ENCODE assay signal across 19 mouse cellular contexts in genomic region chr14:74735471-74735870, GRCm38 (mm10). TPM values are rescaled to one million over a fixed set of nuclear protein-coding genes. Genes with fewer than 3 reads are reported as not detected.
DNase-seq lines count a peak whose midpoint lies in the region; ATAC-seq and TF ChIP-seq lines count a peak whose summit lies in the region.
"Had no signal": no experiment of that assay in that cellular context is flagged by ENCODE, and none has a peak within 500 bp of the region (broad histone marks: within the 10 kb centered on the region; RNA-seq: fewer than 3 reads in every experiment).

No protein-coding gene starts in this region.

- H3K4me1 ChIP-seq in kidney, embryonic 14.5 days (ENCODE audit: control insufficient read depth, insufficient read depth, low read length): 0 out of 2 replicates have a peak, but pooled peaks cover 5% of the 10 kb centered on the region
- H3K4me1 ChIP-seq in kidney, adult 2 months (ENCODE audit: control insufficient read depth, insufficient read depth, low read length): peaks cover 3% of the 10 kb centered on the region; the same call in 1 of the 2 replicates
- H3K4me1 ChIP-seq in kidney, embryonic 16.5 days (ENCODE audit: insufficient read depth, low read length): peaks cover 24% of the 10 kb centered on the region
- peaks cover 12% of the 10 kb centered on the region for H3K4me1 ChIP-seq in forebrain, embryonic 13.5 days

- peaks cover 38% of the 10 kb centered on the region for H3K36me3 ChIP-seq in kidney, embryonic 14.5 days (ENCODE audit: control insufficient read depth, insufficient read depth, low read length)
- peaks cover 13% of the 10 kb centered on the region for H3K36me3 ChIP-seq in kidney, adult 2 months (ENCODE audit: control insufficient read depth, insufficient read depth, low read length)
- H3K36me3 ChIP-seq in kidney, embryonic 16.5 days (ENCODE audit: insufficient read depth, low read length): peaks cover 36% of the 10 kb centered on the region
- H3K36me3 ChIP-seq in forebrain, embryonic 13.5 days (ENCODE audit: poor library complexity, severe bottlenecking): peaks cover 44% of the 10 kb centered on the region

- DNase-seq in kidney, adult 11 months: peak; percentile 58
- DNase-seq in kidney, adult 2 months: peak; percentile 75
- peak; percentile 61 to 67 for DNase-seq in kidney, postnatal 25 days
- DNase-seq in left cerebral cortex, postnatal 10 days (ENCODE audit: extremely low spot score in 1 of 2, low spot score in 2 of 2): no peak
- no peak for DNase-seq in gastrocnemius, postnatal 36 days
- DNase-seq: adrenal gland, postnatal 10 days; cerebellum, adult 11-12 months; cerebellum, adult 9-10 months; cerebellum, postnatal 25 days; forebrain, postnatal 0 days; gastrocnemius, postnatal 14 days; heart, postnatal 4 days had no signal

- no peaks in the 10 kb centered on the region for H3K27me3 ChIP-seq in kidney, embryonic 14.5 days (ENCODE audit: control insufficient read depth, insufficient read depth, low read length)
- no peaks in the 10 kb centered on the region for H3K27me3 ChIP-seq in kidney, adult 2 months (replicated peaks; ENCODE audit: control insufficient read depth, insufficient read depth, low read length)
- H3K27me3 ChIP-seq in kidney, embryonic 16.5 days (ENCODE audit: insufficient read depth, low read length): no peaks in the 10 kb centered on the region
- H3K27me3 ChIP-seq in forebrain, embryonic 13.5 days: no peaks in the 10 kb centered on the region
- H3K27me3 ChIP-seq: embryonic facial prominence, embryonic 13.5 days; forebrain, embryonic 12.5 days; heart, embryonic 13.5 days; hindbrain, embryonic 12.5 days had no signal

- TF ChIP-seq CTCF in kidney, adult 2 months (conservative IDR thresholded peaks at IDR 0.05; ENCODE audit: insufficient read depth, insufficient read length, low read depth, low read length): no peak

- intact Hi-C loops in left cerebral cortex, postnatal 10 days (cut with DNase I): no loop called here
- intact Hi-C loops in gastrocnemius, postnatal 36 days (cut with DNase I): no loop called here

- no peak overlapping the region for H3K4me3 ChIP-seq in kidney, embryonic 14.5 days (ENCODE audit: low read length)
- H3K4me3 ChIP-seq in kidney, adult 2 months (ENCODE audit: insufficient read depth, low read depth, low read length): peak overlapping the region; percentile 43
- H3K4me3 ChIP-seq in kidney, embryonic 16.5 days (ENCODE audit: low read length): peak overlapping the region; percentile 10; the same call in 1 of the 2 replicates
- no peak overlapping the region for H3K4me3 ChIP-seq in forebrain, embryonic 13.5 days
- H3K4me3 ChIP-seq: embryonic facial prominence, embryonic 13.5 days; forebrain, embryonic 12.5 days; heart, embryonic 13.5 days; hindbrain, embryonic 12.5 days had no signal

- no peak for ATAC-seq in kidney, embryonic 14.5 days (ENCODE audit: low FRiP score, low TSS enrichment)
- ATAC-seq in kidney, embryonic 16.5 days (ENCODE audit: low FRiP score, low TSS enrichment): no peak
- ATAC-seq in forebrain, embryonic 13.5 days: no peak
- ATAC-seq: forebrain, postnatal 0 days had no signal

- H3K4me2 ChIP-seq in kidney, embryonic 14.5 days (replicated peaks; ENCODE audit: low read depth, low read length): no peak overlapping the region
- peak overlapping the region; percentile 18; the same call in 1 of the 2 replicates for H3K4me2 ChIP-seq in kidney, embryonic 16.5 days (replicated peaks; ENCODE audit: low read depth, low read length)
- no peak overlapping the region for H3K4me2 ChIP-seq in forebrain, embryonic 13.5 days
- H3K4me2 ChIP-seq: embryonic facial prominence, embryonic 13.5 days; forebrain, embryonic 12.5 days; hindbrain, embryonic 12.5 days had no signal

- H3K27ac ChIP-seq in kidney, embryonic 14.5 days (ENCODE audit: low read depth, low read length): no peak overlapping the region
- H3K27ac ChIP-seq in kidney, adult 2 months (ENCODE audit: insufficient read depth, low read depth, low read length): peak overlapping the region; percentile 97
- peak overlapping the region; percentile 20; the same call in 1 of the 2 replicates for H3K27ac ChIP-seq in kidney, embryonic 16.5 days (ENCODE audit: low read length)
- H3K27ac ChIP-seq in forebrain, embryonic 13.5 days: no peak overlapping the region
- H3K27ac ChIP-seq: embryonic facial prominence, embryonic 13.5 days; forebrain, embryonic 12.5 days; heart, embryonic 13.5 days; hindbrain, embryonic 12.5 days had no signal

- no peak overlapping the region for H3K9ac ChIP-seq in kidney, embryonic 14.5 days (ENCODE audit: low read depth, low read length)
- H3K9ac ChIP-seq in kidney, embryonic 16.5 days (replicated peaks; ENCODE audit: low read length): 0 out of 2 replicates have a peak overlapping the region, but pooled peaks have one; percentile 4
- no peak overlapping the region for H3K9ac ChIP-seq in forebrain, embryonic 13.5 days
- H3K9ac ChIP-seq: embryonic facial prominence, embryonic 13.5 days; forebrain, embryonic 12.5 days; forebrain, postnatal 0 days; heart, embryonic 13.5 days; hindbrain, embryonic 12.5 days had no signal

- WGBS in kidney, embryonic 14.5 days: 85% methylated on average over 6 of the region's 6 CpGs
- WGBS in kidney, adult 2 months: 31% methylated on average over 6 of the region's 6 CpGs
- 71% methylated on average over 6 of the region's 6 CpGs for WGBS in kidney, embryonic 16.5 days
- WGBS in forebrain, embryonic 13.5 days: 91% methylated on average over 6 of the region's 6 CpGs

- no peaks in the 10 kb centered on the region for H3K9me3 ChIP-seq in kidney, embryonic 14.5 days (ENCODE audit: control insufficient read depth, low read length)
- no peaks in the 10 kb centered on the region for H3K9me3 ChIP-seq in kidney, embryonic 16.5 days (ENCODE audit: low read length)
- H3K9me3 ChIP-seq in forebrain, embryonic 13.5 days (replicated peaks): no peaks in the 10 kb centered on the region
- H3K9me3 ChIP-seq: embryonic facial prominence, embryonic 13.5 days; forebrain, embryonic 12.5 days; heart, embryonic 13.5 days; hindbrain, embryonic 12.5 days had no signal

- TF ChIP-seq POLR2A in kidney, adult 2 months (IDR thresholded peaks at IDR 0.05; ENCODE audit: low read depth, low read length): no peak

RNA-seq across cellular contexts. Expression of gene Esd, which starts 3.4 kb away (rescaled TPM):
- polyA plus RNA-seq in kidney, embryonic 14.5 days (2014; fragmentation: Nextera tagmentation; extraction: Ambion mirVana): 433 and 467 TPM in 2 replicates
- polyA plus RNA-seq in kidney, adult 2 months (2012; rRNA removed): 315 and 394 TPM in 2 replicates
- polyA plus RNA-seq in kidney, embryonic 16.5 days (2015; fragmentation: Nextera tagmentation; extraction: Ambion mirVana): 431 and 472 TPM in 2 replicates
- 303 and 336 TPM in 2 replicates for polyA plus RNA-seq in forebrain, embryonic 13.5 days (2015; fragmentation: Nextera tagmentation; extraction: Ambion mirVana)
- 10 to 100 TPM; 89.6 to 93.4 TPM for total RNA-seq in left cerebral cortex, postnatal 10 days (2021)
- total RNA-seq in gastrocnemius, postnatal 36 days (2021): 10 to 100 TPM; 60.0 to 64.5 TPM

Comparison
In these comparisons a context has a peak if more than half of its experiments do, and no peak if none do; other contexts are left out.
1. H3K27ac ChIP-seq: peak in kidney, adult 2 months (single experiment) and kidney, embryonic 16.5 days (single experiment); none in kidney, embryonic 14.5 days (single experiment) and forebrain, embryonic 13.5 days (single experiment).
2. H3K4me3 ChIP-seq: peak in kidney, adult 2 months (single experiment) and kidney, embryonic 16.5 days (single experiment); none in kidney, embryonic 14.5 days (single experiment) and forebrain, embryonic 13.5 days (single experiment).
3. DNase-seq: peak in kidney, adult 11 months (single experiment), kidney, adult 2 months (single experiment) and kidney, postnatal 25 days (2 of 2); none in left cerebral cortex, postnatal 10 days (0 of 2) and gastrocnemius, postnatal 36 days (0 of 2).